Mouse (Mus musculus) kidney, embryonic 16.5 days (tissue): ENCODE data around the gene Ripply1. TPM values are rescaled to one million over a fixed set of nuclear protein-coding genes. Genes with fewer than 3 reads are reported as not detected.
"Not testable (repeated sequence)": the region's sequence is repeated elsewhere in the genome, so short reads cannot be mapped to it uniquely, and the experiment has no call there.

ENCODE experiments used
- ATAC-seq: fragments of 200-750 bp; cut with Nextera tagmentation; 2 replicates; pipeline ENCODE4 v1.8.0; 2017; ENCODE audit warnings: moderate TSS enrichment; ENCODE audit not compliant: low FRiP score, low TSS enrichment
- H3K27ac ChIP-seq: fragments of 300-500 bp; sonication (generic); 2 replicates; pipeline ENCODE4 v1.5.1; 2014; ENCODE audit warnings: low read length
- H3K27me3 ChIP-seq: fragments of 300-500 bp; sonication (generic); 2 replicates; pipeline ENCODE4 v1.6.1; 2014; ENCODE audit warnings: low read length, control low read depth, mixed read lengths; ENCODE audit not compliant: insufficient read depth
- H3K36me3 ChIP-seq: fragments of 300-500 bp; sonication (generic); 2 replicates; pipeline ENCODE4 v1.6.1; 2014; ENCODE audit warnings: low read length, control low read depth, mixed read lengths; ENCODE audit not compliant: insufficient read depth
- H3K4me1 ChIP-seq: fragments of 300-500 bp; sonication (generic); 2 replicates; pipeline ENCODE4 v1.6.1; 2014; ENCODE audit warnings: low read length, control low read depth, mixed read lengths; ENCODE audit not compliant: insufficient read depth
- H3K4me2 ChIP-seq: fragments of 300-500 bp; sonication (generic); replicated peaks from 2 replicates; pipeline ENCODE4 v1.6.1; 2014; ENCODE audit warnings: low read depth, low read length
- H3K4me3 ChIP-seq: fragments of 300-500 bp; sonication (generic); 2 replicates; pipeline ENCODE4 v1.5.1; 2014; ENCODE audit warnings: mild to moderate bottlenecking, low read length
- H3K9ac ChIP-seq: fragments of 300-500 bp; sonication (generic); replicated peaks from 2 replicates; pipeline ENCODE4 v1.6.1; 2014; ENCODE audit warnings: low read length
- H3K9me3 ChIP-seq: fragments of 300-500 bp; sonication (generic); 2 replicates; pipeline ENCODE4 v1.6.1; 2016; ENCODE audit warnings: low read length, control low read depth
- whole genome bisulfite sequencing: fragments of 180-500 bp; shearing (Covaris S2); extraction: QIAGEN DNeasy Blood & Tissue Kit; methylation state at CpG from one replicate; pipeline ENCODE4 v1.1.7; 2014; 5-methylcytosine and 5-hydroxymethylcytosine counted together
- polyA plus RNA-seq: library from polyadenylated mRNA; unstranded; fragments of >200 nt; fragmentation: Nextera tagmentation; extraction: Ambion mirVana; gene quantifications from 2 replicates; pipeline ENCODE4 v1.2.1, GENCODE M21; 2015

The Ripply1 gene
- polyA plus RNA-seq, 1 experiment from 2014 or later = not detected

GRCm38 (mm10) chrX:139758634-139759033, 23.5 kb downstream of the Ripply1 start:
- not testable (repeated sequence) for H3K4me3 ChIP-seq, H3K9ac ChIP-seq, H3K4me1 ChIP-seq, H3K36me3 ChIP-seq, H3K27me3 ChIP-seq, H3K27ac ChIP-seq, ATAC-seq, H3K4me2 ChIP-seq, H3K9me3 ChIP-seq
- 82% methylated on average over 3 of the region's 3 CpGs for WGBS

DNA sequence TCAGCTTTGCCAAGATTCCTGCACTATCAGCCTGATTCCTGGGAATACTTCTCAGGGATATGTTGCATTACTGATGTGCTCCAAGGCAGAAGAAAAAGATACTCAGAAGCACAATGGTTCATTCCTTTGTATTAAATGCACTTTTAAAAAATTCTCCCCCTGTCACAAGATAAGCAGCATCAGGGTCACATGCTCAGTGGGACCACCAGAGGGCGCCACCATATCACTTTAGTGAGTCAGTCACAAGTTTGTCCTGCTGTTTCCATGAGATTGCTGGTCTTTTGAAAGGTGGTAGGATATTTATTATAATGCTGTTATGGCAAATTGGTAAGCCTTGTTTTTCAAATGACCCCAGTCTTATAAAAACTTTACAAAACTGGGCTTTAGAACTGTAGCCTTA, 30.3 kb downstream of the Ripply1 start:
- peaks cover 6% of the 10 kb centered on the region; the same call in 1 of the 2 replicates for H3K27me3 ChIP-seq
- no peaks in the 10 kb centered on the region for H3K9me3 ChIP-seq
- no peak overlapping the region for H3K27ac ChIP-seq
- ATAC-seq = no peak
- H3K36me3 ChIP-seq = no peaks in the 10 kb centered on the region
- no peaks in the 10 kb centered on the region for H3K4me1 ChIP-seq
- WGBS = 0% methylated on average over 1 of the region's 1 CpGs
- H3K9ac ChIP-seq = no peak overlapping the region
- no peak overlapping the region for H3K4me2 ChIP-seq
- H3K4me3 ChIP-seq = no peak overlapping the region

GRCm38 (mm10) chrX:139737066-139737465, 45.1 kb downstream of the Ripply1 start:
- no peak overlapping the region for H3K4me3 ChIP-seq
- 0 out of 2 replicates have a peak, but pooled peaks cover 3% of the 10 kb centered on the region for H3K36me3 ChIP-seq
- ATAC-seq = no peak
- no peaks in the 10 kb centered on the region for H3K9me3 ChIP-seq
- WGBS = 80% methylated on average over 5 of the region's 5 CpGs
- no peak overlapping the region for H3K9ac ChIP-seq
- no peaks in the 10 kb centered on the region for H3K4me1 ChIP-seq
- H3K27me3 ChIP-seq = no peaks in the 10 kb centered on the region; the same call in 1 of the 2 replicates
- no peak overlapping the region for H3K4me2 ChIP-seq
- H3K27ac ChIP-seq = no peak overlapping the region

- no peak overlapping the region for H3K27ac ChIP-seq
- no peaks in the 10 kb centered on the region; the same call in 1 of the 2 replicates for H3K27me3 ChIP-seq
- 0 out of 2 replicates have a peak, but pooled peaks cover 3% of the 10 kb centered on the region for H3K36me3 ChIP-seq
- no peak overlapping the region for H3K4me2 ChIP-seq
- H3K4me1 ChIP-seq = no peaks in the 10 kb centered on the region
- no peak overlapping the region for H3K4me3 ChIP-seq
- no peaks in the 10 kb centered on the region for H3K9me3 ChIP-seq
- ATAC-seq = no peak
- H3K9ac ChIP-seq = no peak overlapping the region
- WGBS = 81% methylated on average over 3 of the region's 3 CpGs
Observed at GRCm38 (mm10) chrX:139730541-139730940, 51.6 kb downstream of the Ripply1 start.

Other genes starting within 250 kb of the Ripply1 start
- gene Rnf128, start 219.0 kb downstream of the Ripply1 start, polyA plus RNA-seq = 46.4 and 47.5 TPM in 2 replicates
- gene Tbc1d8b, start 97.4 kb downstream of the Ripply1 start, polyA plus RNA-seq = 2.3 and 2.9 TPM in 2 replicates
- gene Gm15013, start 67.9 kb downstream of the Ripply1 start, polyA plus RNA-seq = 0.20 TPM in 1 of 2 replicates, not detected in the other
- 54.9 and 64.7 TPM in 2 replicates for gene Cldn2, start 18.5 kb upstream of the Ripply1 start, polyA plus RNA-seq
- gene Morc4, start 89.3 kb upstream of the Ripply1 start, polyA plus RNA-seq = 11.1 and 15.0 TPM in 2 replicates
- gene Rbm41, start 216.2 kb upstream of the Ripply1 start, polyA plus RNA-seq = 4.2 and 4.7 TPM in 2 replicates